ENCODE assay signal across 18 mouse cellular contexts in the genomic region with DNA sequence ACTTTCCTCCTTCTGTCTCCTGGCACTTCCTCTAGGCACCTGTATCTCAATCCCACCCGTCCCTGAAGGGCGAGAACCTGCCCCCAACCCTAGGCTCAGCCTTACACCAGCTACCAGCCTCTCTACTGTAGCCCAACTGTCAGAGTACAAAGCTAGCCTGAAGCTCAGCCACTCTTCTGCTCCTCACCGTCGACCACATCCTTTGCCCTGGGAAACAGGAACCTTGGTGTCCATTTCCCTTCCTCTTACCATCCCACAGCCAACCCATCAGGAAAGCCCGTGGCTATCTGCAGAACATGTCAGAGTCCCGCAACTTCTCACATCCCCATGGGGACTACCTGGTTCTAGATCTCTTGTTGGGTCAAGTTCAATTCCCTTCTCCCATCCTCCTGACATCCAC. TPM values are rescaled to one million over a fixed set of nuclear protein-coding genes. Genes with fewer than 3 reads are reported as not detected.
DNase-seq lines count a peak whose midpoint lies in the region; ATAC-seq lines count a peak whose summit lies in the region.
"Had no signal": no experiment of that assay in that cellular context is flagged by ENCODE, and none has a peak within 500 bp of the region (broad histone marks: within the 10 kb centered on the region; RNA-seq: fewer than 3 reads in every experiment).

No protein-coding gene starts in this region.

- no peak for ATAC-seq in cerebellum, adult (ENCODE audit: insufficient number of reproducible peaks, low FRiP score, low TSS enrichment)
- peak; percentile 76 for ATAC-seq in common myeloid progenitor, adult 5-6 weeks (replicated peaks; ENCODE audit: low read depth, poor library complexity, severe bottlenecking)
- ATAC-seq in megakaryocyte progenitor cell, adult 5-6 weeks (replicated peaks; ENCODE audit: poor library complexity), result peak; percentile 68
- ATAC-seq in monocyte, adult 5-6 weeks (replicated peaks; ENCODE audit: insufficient number of reproducible peaks, low FRiP score, low TSS enrichment, poor library complexity, severe bottlenecking), result no peak
- ATAC-seq: CD4-positive, CD25-positive, alpha-beta regulatory T cell, adult 4 months; forebrain, embryonic 15.5 days; hindbrain, embryonic 16.5 days; inflammation-experienced regulatory T-cells, adult 6 months; intestine, postnatal 0 days had no signal

- DNase-seq in cerebellum, adult 9-11 months, result peak; percentile 36
- DNase-seq in 416B (ENCODE audit: low read depth), result peak; percentile 26
- DNase-seq: adrenal gland, adult 8-10 months; adrenal gland, postnatal 36 days; B cell, adult 2 months; cerebellum, adult 2 months; gastrocnemius, postnatal 10 days; heart, postnatal 36 days; kidney, adult 8-10 months had no signal

RNA-seq across cellular contexts. Expression of a gene that starts 11.6 kb away (rescaled TPM):
- total RNA-seq in common myeloid progenitor, adult 5-6 weeks (2017), result 4.2 and 10.1 TPM in 2 replicates
- total RNA-seq in megakaryocyte progenitor cell, adult 5-6 weeks (2015), result 3.9 and 4.0 TPM in 2 replicates
- total RNA-seq in megakaryocyte progenitor cell, adult 5-6 weeks (2017), result 3.0 and 4.1 TPM in 2 replicates
- 4.6 to 23.2 TPM (median 5.5 TPM) in 3 replicates for total RNA-seq in monocyte, adult 5-6 weeks (2017)

Comparison
In these comparisons a context has a peak if more than half of its experiments do, and no peak if none do; other contexts are left out.
1. ATAC-seq: peak in common myeloid progenitor, adult 5-6 weeks (single experiment) and megakaryocyte progenitor cell, adult 5-6 weeks (single experiment); none in cerebellum, adult (single experiment) and monocyte, adult 5-6 weeks (single experiment).